Mouse (Mus musculus) embryonic facial prominence, embryonic 12.5 days (tissue): ENCODE data around the gene Rps9. TPM values are rescaled to one million over a fixed set of nuclear protein-coding genes. Genes with fewer than 3 reads are reported as not detected.
A peak's percentile ranks its signal among the peaks of the same experiment; 100 is the strongest.

Experiments used
- ATAC-seq: fragments of 200-750 bp; cut with Nextera tagmentation; 2 replicates; pipeline ENCODE4 v1.8.0; 2017; ENCODE audit not compliant: insufficient number of reproducible peaks, insufficient read depth, low FRiP score, low TSS enrichment
- H3K27ac ChIP-seq: fragments of 300-500 bp; sonication (generic); 2 replicates; pipeline ENCODE4 v1.5.1; 2016; ENCODE audit warnings: mild to moderate bottlenecking
- H3K27me3 ChIP-seq: fragments of 300-500 bp; sonication (generic); 2 replicates; pipeline ENCODE4 v1.6.1; 2016; ENCODE audit warnings: mild to moderate bottlenecking, moderate library complexity
- H3K36me3 ChIP-seq: fragments of 300-500 bp; sonication (generic); 2 replicates; pipeline ENCODE4 v1.6.1; 2016; ENCODE audit warnings: mild to moderate bottlenecking
- H3K4me1 ChIP-seq: fragments of 300-500 bp; sonication (generic); 2 replicates; pipeline ENCODE4 v1.6.1; 2016
- H3K4me2 ChIP-seq: fragments of 300-500 bp; sonication (generic); replicated peaks from 2 replicates; pipeline ENCODE4 v1.6.1; 2016; ENCODE audit warnings: mild to moderate bottlenecking, moderate library complexity
- H3K4me3 ChIP-seq: fragments of 300-500 bp; sonication (generic); 2 replicates; pipeline ENCODE4 v1.5.1; 2016; ENCODE audit warnings: mild to moderate bottlenecking
- H3K9ac ChIP-seq: fragments of 300-500 bp; sonication (generic); 2 replicates; pipeline ENCODE4 v1.6.1; 2016; ENCODE audit warnings: mild to moderate bottlenecking, moderate library complexity
- H3K9me3 ChIP-seq: fragments of 300-500 bp; sonication (generic); 2 replicates; pipeline ENCODE4 v1.6.1; 2016; ENCODE audit warnings: mild to moderate bottlenecking, moderate library complexity
- WGBS: fragments of 180-500 bp; shearing (Covaris S2); methylation state at CpG from one replicate; pipeline ENCODE4 v1.1.7; 2016; 5-methylcytosine and 5-hydroxymethylcytosine counted together
- polyA plus RNA-seq: library from polyadenylated mRNA; unstranded; fragments of >200 nt; fragmentation: Nextera tagmentation; extraction: Ambion mirVana; gene quantifications from 2 replicates; pipeline ENCODE4 v1.2.1, GENCODE M21; 2016

The Rps9 gene
- 1,360 and 1,379 TPM in 2 replicates for polyA plus RNA-seq

DNA sequence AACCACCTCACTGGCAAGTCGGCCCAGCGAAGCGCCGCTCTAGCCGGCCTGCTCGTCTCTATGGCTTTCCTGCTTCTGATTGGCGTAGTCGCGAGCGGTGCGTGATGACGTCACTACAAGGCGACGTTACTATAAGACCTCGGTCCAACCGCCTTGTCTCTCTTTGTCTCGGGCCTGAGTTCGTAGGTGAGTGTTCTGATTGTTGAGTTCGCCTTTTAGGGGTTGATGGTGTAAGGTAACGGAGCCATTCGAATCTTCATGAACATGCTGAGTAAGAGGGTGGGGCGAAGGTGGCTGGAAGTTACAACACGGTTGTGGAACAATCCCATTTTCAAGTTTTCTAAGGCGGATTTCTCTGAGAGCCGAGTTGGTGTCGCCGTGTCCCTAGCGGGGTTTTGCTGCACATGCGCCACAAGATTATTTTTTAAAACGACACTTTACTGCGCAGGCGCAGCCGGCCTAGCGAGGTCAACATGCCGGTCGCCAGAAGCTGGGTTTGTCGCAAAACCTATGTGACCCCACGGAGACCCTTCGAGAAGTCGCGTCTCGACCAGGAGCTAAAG, at the start of gene Rps9:
Gene Rps9 (plus strand): TSS at position 115 of the 563 bp plus-strand sequence.
- peaks cover 48% of the 10 kb centered on the region for H3K36me3 ChIP-seq
- H3K9me3 ChIP-seq, result no peaks in the 10 kb centered on the region
- H3K27me3 ChIP-seq, result no peaks in the 10 kb centered on the region
- peaks cover 5% of the 10 kb centered on the region for H3K4me1 ChIP-seq
- H3K9ac ChIP-seq, result peak within 1 kb of the TSS; percentile 94
- peak within 1 kb of the TSS; percentile 94 for H3K27ac ChIP-seq
- WGBS, result under 1% methylated on average over 42 of the region's 42 CpGs
- H3K4me3 ChIP-seq, result peak within 1 kb of the TSS; percentile 93
- H3K4me2 ChIP-seq, result peak within 1 kb of the TSS; percentile 73
- peak; percentile 87 for ATAC-seq

DNA sequence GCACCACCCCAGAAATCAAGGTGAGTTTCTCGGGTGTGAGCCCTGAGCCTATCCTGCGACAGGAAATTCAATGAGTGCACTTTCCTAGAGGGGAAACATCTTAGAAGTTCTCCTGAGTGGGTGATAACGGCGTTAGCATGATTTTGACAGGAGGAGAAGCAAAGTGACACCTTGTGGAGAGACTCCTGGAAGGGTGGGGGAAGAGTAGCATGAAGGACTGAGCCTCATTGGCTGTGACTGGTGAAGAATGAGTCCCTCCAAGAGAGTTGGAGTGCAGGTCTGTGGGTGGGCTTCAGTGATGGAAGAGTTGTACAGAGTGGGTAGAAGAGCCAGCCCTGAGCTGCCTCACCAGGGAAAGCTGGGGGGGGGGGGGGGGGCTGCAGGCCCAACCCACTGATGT, 46.8 kb upstream of the Rps9 start:
- Histone ChIP-seq H3K27ac (no peak overlapping the region), H3K4me2 (no peak overlapping the region), H3K4me3 (no peak overlapping the region), H3K27me3 (no peaks in the 10 kb centered on the region), H3K9ac (no peak overlapping the region), H3K36me3 (peaks cover 98% of the 10 kb centered on the region), H3K9me3 (no peaks in the 10 kb centered on the region), H3K4me1 (no peaks in the 10 kb centered on the region)
- WGBS, result 88% methylated on average over 4 of the region's 4 CpGs
- ATAC-seq, result no peak

DNA sequence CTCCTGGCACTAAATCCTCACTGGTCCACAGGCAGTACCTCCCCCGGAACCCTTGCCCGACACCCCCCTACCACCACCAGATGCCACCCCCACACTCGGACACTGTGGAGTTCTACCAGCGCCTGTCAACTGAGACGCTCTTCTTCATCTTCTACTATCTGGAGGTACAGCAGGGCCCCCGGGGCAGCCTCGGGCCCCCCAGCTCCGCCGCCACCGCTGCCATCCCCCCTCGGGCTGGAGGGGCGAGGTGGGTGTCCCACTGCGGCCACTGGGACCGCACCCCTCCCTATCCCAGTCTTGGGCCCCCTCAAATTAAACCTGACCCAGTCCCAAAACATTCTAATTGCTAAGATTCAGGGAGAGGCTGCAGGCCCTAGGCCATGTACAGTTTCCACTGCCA, 45.2 kb upstream of the Rps9 start:
- ATAC-seq, result no peak
- Histone ChIP-seq H3K36me3 (peaks cover 95% of the 10 kb centered on the region), H3K9ac (no peak overlapping the region), H3K4me1 (peaks cover 2% of the 10 kb centered on the region), H3K4me2 (no peak overlapping the region), H3K9me3 (no peaks in the 10 kb centered on the region), H3K27me3 (no peaks in the 10 kb centered on the region), H3K4me3 (no peak overlapping the region), H3K27ac (no peak overlapping the region)
- 97% methylated on average over 14 of the region's 14 CpGs for WGBS

DNA sequence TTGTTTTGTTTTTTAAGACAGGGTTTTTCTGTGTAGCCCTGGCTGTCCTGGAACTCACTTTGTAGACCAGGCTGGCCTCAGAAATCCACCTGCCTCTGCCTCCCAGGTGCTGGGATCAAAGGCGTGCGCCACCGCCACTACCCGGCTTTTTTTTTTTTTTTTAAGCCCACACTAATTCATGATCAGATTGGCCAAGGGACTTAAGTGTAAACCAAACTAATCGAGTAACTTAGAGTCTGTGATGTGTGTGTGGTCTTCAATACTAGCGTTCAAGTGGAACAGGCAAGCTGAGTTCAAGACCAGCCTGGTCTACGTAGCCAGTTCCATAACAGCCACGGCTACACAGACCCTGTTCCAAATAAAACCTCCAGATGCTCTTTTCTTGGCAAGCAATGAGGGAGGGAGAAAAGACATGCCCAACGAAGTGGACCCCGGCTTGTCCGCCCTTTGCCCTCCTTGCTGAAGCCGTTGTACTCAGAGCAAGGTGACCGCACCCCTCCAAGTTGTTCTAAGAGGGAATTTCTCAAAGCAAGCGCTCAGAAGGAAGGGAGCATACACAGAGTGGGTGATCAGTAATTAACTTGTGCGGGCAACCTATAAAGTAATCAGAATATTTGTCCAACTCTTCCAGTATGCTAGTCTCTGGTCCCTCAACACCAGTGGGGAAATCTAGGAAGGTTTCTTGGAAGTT, 39.1 kb upstream of the Rps9 start:
- peaks cover 34% of the 10 kb centered on the region for H3K36me3 ChIP-seq
- peak; percentile 11; the same call in 1 of the 2 replicates for ATAC-seq
- H3K9ac ChIP-seq, result peak overlapping the region; percentile 79
- 35% methylated on average over 15 of the region's 15 CpGs for whole genome bisulfite sequencing
- no peaks in the 10 kb centered on the region for H3K9me3 ChIP-seq
- H3K4me2 ChIP-seq, result peak overlapping the region; percentile 73
- peak overlapping the region; percentile 88 for H3K27ac ChIP-seq
- H3K4me3 ChIP-seq, result peak overlapping the region; percentile 72
- peaks cover 11% of the 10 kb centered on the region for H3K4me1 ChIP-seq
- H3K27me3 ChIP-seq, result no peaks in the 10 kb centered on the region

DNA sequence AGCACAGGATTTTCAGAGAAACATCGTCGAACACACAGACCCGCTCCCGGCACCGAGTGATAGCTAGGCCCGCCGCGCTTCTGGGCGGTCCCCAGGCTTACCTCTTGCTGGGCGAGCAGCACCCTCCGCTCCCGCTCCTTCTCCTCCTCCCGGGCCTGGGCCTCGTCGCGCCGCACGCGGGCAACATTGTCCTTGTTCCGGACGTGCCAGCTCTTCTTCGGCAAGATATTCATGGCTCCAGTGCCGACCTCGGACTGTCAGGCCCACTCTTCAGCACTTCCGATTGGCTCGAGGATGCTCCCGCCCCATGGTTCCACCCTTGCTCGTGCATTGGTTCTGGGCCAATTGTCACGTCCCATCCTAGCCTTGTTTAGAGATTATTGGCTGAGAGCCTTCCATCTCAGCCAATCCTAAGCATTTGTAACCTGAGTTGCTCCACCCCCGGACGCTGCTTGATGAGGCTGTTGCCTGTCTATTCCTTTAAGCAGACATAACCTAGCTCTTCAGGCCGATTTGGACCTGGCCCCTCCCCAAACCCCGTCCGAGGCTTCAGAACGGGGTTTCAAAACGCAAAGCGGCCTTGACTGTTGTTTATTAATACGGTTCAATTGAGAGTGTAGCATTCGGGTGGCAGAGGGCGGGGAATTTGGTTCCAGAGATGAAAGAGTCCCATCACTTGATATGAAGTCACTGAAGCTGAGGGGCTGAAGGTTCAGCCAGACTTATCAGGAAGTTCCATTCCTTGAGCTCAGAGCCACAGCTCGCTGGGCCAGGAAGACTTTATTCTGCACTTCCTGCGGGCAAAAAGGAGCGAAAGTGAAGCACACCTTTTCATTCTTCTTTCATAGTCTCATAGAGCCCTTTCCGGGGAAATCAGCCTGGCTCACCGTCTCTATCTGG, 38.3 kb upstream of the Rps9 start, which contains the start of gene Leng1:
Gene Leng1 (minus strand): TSS at position 626 of the 900 bp plus-strand sequence.
- H3K27me3 ChIP-seq, result no peaks in the 10 kb centered on the region
- H3K4me2 ChIP-seq, result peak within 1 kb of the TSS; percentile 73
- ATAC-seq, result peak; percentile 97
- H3K4me1 ChIP-seq, result peaks cover 11% of the 10 kb centered on the region
- peak within 1 kb of the TSS; percentile 79 for H3K9ac ChIP-seq
- H3K4me3 ChIP-seq, result peak within 1 kb of the TSS; percentile 72
- WGBS, result 4% methylated on average over 45 of the region's 45 CpGs
- peaks cover 26% of the 10 kb centered on the region for H3K36me3 ChIP-seq
- H3K27ac ChIP-seq, result peak within 1 kb of the TSS; percentile 88
- no peaks in the 10 kb centered on the region for H3K9me3 ChIP-seq

DNA sequence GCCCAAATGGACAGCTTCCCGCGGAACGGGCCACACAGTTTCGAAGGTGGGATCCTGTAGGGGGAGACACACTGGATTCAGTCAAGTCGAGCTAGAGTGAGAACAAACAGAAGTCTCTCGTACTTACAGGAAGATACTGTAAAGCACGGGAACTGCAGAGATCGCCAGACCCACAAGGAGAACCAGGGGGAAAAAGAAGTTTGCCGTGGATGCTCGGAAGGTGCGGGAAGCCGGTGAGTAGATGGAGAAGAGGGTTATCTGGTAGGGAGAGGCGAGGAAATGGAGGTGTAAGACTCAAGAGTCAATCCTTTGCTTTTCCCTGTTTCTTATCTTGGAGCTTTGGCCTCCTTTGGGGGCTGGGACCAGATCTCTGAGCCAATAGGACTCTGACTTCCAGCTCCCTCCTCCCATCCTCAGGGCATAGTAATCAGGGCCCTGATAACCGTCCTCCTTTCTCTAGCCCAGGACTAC, 36.8 kb upstream of the Rps9 start:
- H3K4me3 ChIP-seq, result no peak overlapping the region
- peaks cover 13% of the 10 kb centered on the region for H3K36me3 ChIP-seq
- H3K9ac ChIP-seq, result no peak overlapping the region
- H3K27me3 ChIP-seq, result no peaks in the 10 kb centered on the region
- H3K4me1 ChIP-seq, result peaks cover 11% of the 10 kb centered on the region
- WGBS, result 19% methylated on average over 14 of the region's 14 CpGs
- ATAC-seq, result no peak
- no peak overlapping the region for H3K27ac ChIP-seq
- H3K9me3 ChIP-seq, result no peaks in the 10 kb centered on the region
- H3K4me2 ChIP-seq, result peak overlapping the region; percentile 15; the same call in 1 of the 2 replicates

DNA sequence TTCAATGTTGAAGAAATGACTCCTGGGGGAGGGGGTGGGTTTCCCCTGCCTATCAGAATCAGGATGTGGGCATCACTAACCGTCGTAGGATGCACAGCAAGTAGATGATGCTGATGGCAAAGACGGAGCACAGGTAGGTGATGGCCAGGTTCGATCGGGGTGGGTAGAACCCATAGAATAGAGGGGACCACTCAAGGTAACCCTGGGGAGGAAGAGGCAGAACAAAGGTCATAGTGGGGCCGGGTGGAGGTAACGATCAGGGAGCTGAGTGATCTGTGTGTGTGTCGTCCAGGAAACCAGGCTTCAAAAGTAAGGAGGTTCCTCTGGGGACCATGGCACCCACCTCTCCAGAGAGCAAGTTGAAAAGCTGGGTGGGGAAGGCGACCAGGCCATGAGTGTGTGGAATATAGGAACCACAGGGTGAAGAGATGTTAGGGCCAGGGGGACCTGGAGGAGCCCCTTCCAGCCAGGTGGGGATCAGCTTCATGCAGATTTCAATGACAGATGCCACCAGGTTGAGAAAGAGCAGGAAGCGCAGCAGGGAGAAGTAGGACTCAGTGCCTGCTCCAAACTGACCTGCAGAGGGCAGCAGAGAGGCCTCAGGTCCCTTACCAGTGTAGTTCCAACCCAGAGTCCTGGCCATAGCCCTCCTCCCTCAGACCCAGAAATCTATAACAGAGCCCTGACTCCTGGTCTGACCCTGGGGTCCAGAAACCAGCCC, 29.1 kb upstream of the Rps9 start:
- no peak overlapping the region for H3K27ac ChIP-seq
- no peaks in the 10 kb centered on the region for H3K9me3 ChIP-seq
- peaks cover 8% of the 10 kb centered on the region for H3K36me3 ChIP-seq
- H3K27me3 ChIP-seq, result no peaks in the 10 kb centered on the region
- no peak overlapping the region for H3K4me2 ChIP-seq
- ATAC-seq, result peak; percentile 68; the same call in 1 of the 2 replicates
- no peak overlapping the region for H3K4me3 ChIP-seq
- no peaks in the 10 kb centered on the region for H3K4me1 ChIP-seq
- no peak overlapping the region for H3K9ac ChIP-seq
- WGBS, result 74% methylated on average over 10 of the region's 10 CpGs

DNA sequence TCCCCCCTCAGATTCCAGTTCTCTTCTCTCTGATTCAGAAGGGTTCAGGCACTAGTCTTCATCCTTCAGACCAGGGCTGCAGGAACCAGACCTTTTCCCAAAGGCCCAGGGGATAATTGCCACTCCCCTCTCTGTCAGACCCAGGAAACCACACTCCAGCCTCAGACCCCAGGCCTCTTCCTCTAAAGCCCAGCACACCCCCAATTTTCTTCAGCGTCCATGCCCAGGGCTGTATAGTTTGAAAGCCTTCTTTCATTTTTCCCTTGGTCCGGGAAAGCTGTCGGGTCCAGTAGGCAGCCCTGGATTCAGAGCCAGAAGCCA, 28.6 kb upstream of the Rps9 start:
- 64% methylated on average over 3 of the region's 3 CpGs for WGBS
- Histone ChIP-seq H3K27me3 (no peaks in the 10 kb centered on the region), H3K27ac (no peak overlapping the region), H3K36me3 (peaks cover 10% of the 10 kb centered on the region), H3K4me1 (no peaks in the 10 kb centered on the region), H3K4me3 (no peak overlapping the region), H3K9ac (no peak overlapping the region), H3K4me2 (no peak overlapping the region), H3K9me3 (no peaks in the 10 kb centered on the region)
- no peak for ATAC-seq

DNA sequence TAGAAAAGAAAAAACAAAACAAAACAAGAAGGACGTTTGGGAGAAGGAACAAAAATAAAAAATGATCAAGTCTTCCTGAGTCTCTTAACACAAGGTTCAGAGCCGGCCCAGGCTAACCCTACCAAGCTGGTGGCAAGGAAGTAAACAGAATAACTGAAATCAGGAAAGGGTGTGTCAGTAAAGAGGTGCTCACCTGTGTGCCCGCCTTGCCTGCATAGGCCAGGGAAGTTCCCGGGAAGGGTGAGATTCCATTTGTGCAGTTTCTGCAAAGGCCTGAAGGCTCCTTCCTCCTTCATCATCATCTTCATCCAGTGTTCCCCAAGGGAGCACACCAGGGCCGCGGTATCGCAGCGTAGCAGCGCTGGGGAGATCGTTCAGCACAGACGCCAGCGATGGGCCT, 27.4 kb upstream of the Rps9 start:
- 87% methylated on average over 12 of the region's 12 CpGs for WGBS
- Histone ChIP-seq H3K4me2 (no peak overlapping the region; the same call in 1 of the 2 replicates), H3K9ac (no peak overlapping the region), H3K27ac (no peak overlapping the region), H3K4me1 (no peaks in the 10 kb centered on the region), H3K4me3 (no peak overlapping the region), H3K9me3 (no peaks in the 10 kb centered on the region), H3K27me3 (no peaks in the 10 kb centered on the region), H3K36me3 (peaks cover 14% of the 10 kb centered on the region)
- ATAC-seq, result no peak

DNA sequence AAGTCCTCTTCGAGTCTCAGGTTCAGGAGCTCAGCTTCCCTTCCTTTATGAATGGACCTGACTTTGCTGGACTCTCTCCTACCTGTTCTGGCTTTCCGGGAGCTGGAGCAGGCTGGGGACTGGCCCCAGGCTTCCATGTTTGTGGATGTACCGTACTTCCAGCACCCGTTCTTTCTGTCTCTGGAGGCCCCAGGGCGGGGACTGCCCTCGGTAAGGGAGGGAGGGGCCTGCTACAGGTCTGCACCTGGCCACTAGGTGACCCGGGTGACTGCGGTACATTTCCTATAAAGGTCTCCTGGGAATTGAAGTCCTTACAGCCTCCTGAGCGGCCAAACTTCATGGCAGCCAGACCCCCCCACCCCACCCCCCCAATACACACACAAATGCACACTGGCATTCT, 26.5 kb upstream of the Rps9 start, which contains the start of gene Tmc4:
Gene Tmc4 (minus strand): TSS at position 212 of the 400 bp plus-strand sequence.
- H3K4me2 ChIP-seq, result no peak within 1 kb of the TSS; the same call in 1 of the 2 replicates
- no peak within 1 kb of the TSS for H3K9ac ChIP-seq
- no peak within 1 kb of the TSS for H3K4me3 ChIP-seq
- H3K9me3 ChIP-seq, result no peaks in the 10 kb centered on the region
- no peak within 1 kb of the TSS for H3K27ac ChIP-seq
- H3K36me3 ChIP-seq, result peaks cover 14% of the 10 kb centered on the region
- WGBS, result 50% methylated on average over 9 of the region's 9 CpGs
- H3K4me1 ChIP-seq, result no peaks in the 10 kb centered on the region
- H3K27me3 ChIP-seq, result no peaks in the 10 kb centered on the region
- no peak for ATAC-seq

DNA sequence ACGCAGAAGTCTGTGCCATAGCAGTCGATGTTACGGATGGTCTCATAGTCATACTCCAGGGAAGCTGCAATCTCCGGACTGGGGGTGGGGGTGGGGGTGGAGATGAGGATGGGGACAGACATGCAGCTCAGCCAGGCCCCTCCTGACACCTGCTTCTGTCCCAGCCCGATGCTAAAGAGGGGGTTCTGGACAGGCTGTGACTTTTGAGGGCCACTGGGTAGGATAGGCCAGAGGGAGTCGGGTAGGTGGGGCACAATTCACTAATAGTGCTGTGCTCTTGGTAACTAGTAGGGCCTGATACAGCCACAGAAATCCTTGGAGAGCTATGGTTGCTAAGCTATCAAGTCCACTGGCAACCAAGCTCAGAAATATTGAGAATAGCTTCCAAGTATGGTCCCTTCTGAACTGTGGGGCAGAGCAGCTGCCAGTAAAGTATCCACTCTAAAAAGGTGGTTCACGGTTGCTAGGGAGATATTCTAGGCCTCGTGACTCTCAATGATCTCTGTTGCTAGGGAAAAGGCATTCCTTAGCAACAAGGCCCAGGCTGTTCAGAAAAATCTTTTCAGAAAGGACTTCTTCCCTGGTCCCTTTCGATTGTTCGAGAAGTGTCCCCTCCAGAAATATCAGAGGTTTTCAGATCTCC, 19.8 kb upstream of the Rps9 start:
- peaks cover 52% of the 10 kb centered on the region for H3K36me3 ChIP-seq
- ATAC-seq, result no peak
- H3K4me2 ChIP-seq, result no peak overlapping the region
- no peaks in the 10 kb centered on the region for H3K27me3 ChIP-seq
- no peak overlapping the region for H3K4me3 ChIP-seq
- 89% methylated on average over 10 of the region's 10 CpGs for WGBS
- H3K4me1 ChIP-seq, result no peaks in the 10 kb centered on the region
- no peaks in the 10 kb centered on the region for H3K9me3 ChIP-seq
- H3K9ac ChIP-seq, result no peak overlapping the region
- H3K27ac ChIP-seq, result no peak overlapping the region
